Mouse (Mus musculus): ENCODE results near the gene Spz1.

The Spz1 gene

DNA sequence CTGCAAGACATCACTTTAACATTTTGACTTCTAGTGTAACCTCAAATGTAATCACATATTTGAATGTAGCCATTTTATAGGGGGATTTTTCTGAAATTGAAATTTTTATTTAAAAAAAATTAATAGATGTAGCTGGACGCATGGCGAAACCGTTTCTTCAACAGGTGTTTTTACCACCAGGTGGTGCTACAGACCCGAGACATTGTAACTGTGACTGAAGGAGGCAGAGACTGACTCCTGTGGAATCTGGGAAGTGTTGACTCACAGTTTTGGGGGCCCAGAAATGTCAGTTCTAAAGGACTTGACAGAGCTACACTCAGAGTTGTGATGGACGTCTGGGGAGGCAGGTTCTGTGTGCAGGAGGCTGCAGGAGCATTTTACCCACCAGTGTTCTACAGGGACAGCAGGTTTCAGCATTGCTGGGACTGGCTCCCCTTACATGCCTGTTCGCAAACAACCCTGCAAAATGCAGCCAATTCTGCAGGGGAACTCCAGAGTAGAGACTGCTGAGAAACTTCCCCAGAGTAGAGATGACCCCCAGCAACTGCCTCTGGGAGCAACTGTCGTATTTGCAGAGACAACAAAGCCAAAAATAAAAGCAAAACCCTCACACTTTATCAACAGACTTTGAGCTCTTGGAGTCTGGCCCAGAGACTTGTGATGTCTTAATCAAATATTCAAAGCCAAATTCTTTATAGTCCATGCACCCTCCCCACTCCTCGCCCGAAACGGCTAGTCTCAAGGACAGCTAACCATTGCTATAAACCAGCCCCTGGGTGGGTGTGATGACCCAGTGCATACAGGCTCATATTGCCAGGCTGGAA lies 4.5 kb upstream of the Spz1 start:
- peak; percentile 41 for DNase-seq (ENCODE audit: low read depth, low spot score)

DNA sequence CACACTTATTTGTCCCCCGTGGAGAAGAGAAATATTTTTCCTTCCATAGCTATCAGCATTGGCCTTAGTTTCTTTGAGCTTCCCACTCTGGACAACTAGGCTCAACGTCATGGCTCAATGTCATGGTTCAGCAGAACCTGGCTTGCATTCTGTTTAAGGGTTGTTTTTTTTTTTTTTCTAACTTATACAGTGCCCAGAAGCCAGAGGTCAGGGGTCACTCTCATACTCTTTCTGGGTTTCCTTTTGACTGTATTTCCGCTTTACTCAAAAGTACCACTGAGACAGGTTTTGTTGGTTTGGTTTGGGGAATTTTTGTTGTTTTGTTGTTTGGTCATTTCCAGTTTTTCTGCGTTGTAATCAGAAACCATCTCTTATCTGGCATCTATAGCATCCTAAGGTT lies 2.2 kb upstream of the Spz1 start:
- DNase-seq (ENCODE audit: low read depth, low spot score), result no peak

DNA sequence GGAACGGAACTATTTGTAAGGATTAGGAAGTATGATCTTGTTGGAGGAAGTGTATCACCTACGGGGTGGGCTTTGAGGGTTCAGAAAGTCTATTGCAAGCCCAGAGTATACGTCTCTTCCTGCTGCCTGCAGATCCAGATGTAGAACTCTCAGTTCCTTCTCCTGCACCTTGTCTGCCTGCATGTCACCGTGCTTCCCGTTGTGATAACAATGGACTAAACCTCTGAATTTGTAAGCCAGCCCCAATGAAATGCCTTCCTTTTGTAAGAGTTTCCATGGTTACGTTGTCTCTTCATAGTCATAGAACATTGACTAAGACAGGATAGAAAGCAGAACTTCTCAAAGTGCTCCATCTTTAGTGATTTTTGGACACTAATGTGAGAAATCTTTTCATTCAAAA lies 716 bp upstream of the Spz1 start:
- DNase-seq (ENCODE audit: low read depth, low spot score), result no peak

DNA sequence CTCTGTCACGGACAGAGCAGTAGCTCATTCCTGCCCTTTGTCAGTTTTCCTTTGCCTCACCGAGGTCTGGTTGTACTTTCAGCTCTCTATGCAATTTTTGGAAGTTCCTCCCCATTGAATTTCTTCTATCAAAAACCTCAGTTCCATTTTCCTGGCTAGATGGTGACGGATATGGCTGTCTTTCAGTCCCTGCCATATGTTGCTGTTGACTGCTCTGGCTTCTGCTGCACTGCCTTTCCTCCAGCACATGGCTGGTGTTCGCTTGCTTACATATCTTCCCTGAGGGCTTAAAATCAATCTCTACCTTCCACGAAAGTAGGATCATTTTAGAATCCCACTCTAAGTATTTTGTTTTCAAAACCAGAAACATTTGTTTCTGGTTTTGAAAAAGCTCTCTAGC lies 16.5 kb downstream of the Spz1 start:
- no peak for DNase-seq (ENCODE audit: low read depth, low spot score)

DNA sequence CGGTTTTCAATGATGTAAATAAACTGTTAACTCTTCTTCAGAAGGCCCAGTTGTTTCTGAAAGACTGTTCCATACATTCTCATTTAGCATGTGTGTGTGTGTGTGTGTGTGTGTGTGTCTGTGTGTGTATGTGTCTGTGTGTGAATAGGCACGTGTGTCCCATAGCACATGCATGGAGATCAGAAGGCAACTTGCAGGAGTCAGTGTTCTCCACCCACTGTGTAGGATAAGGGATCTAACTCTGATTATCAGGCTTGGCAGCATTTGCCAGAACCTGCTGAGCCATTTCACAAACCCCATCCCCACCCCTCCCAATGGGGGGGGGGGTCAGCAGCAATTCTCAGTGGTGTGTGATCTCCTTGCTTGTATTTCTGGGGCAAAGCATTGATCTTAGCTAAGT lies 18.7 kb downstream of the Spz1 start:
- DNase-seq (ENCODE audit: low read depth, low spot score), result no peak

DNA sequence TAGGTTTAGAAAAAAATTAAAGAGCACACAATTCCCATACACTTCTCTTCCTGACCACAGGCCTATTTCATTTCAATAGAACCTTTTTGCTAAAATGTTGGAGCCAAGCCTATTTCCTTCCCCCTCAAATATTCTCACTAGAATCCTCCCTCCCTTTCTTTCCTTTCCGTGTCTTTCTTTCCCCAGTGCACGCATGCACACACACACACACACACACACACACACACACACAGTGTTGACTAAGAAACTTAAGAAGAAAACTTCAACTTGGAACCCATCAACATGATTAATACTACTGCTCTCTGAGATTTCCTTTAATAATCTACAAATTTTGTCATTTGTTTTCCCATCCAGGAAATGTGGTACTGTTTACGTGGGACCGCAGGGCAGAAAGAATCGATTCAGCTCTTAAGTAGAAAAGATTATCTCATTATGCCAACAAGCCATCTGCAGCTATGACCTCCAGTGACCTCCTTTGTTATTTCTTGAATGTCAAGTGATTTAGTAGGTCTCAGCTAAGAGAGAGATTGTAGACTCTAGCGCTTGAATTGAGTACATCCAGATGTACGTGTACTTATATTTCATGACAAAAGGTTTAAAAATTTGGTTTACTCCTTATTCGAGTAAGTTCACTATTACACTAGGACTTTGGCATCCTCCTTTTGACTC lies 19.4 kb downstream of the Spz1 start:
- no peak for DNase-seq (ENCODE audit: low read depth, low spot score)

DNA sequence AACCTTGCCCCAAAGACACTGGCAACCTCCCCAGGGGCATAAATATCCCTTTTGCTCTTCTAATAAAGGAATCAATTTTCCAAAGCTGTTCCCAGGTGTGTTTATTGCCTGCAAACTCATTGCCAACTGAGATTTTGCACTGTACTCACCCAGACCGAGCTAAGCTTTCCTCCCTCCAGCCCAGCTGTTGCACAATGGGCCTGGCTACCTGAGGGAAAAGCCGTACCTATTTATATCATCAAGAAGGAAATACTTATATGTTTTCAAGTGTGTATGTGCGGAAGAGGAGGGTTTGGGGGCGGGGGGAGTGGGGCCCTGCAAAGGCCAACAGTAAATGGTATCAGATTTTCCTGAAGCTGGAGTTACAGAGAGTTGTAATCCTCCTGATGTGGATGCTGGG lies 28.9 kb downstream of the Spz1 start:
- no peak for DNase-seq (ENCODE audit: low read depth, low spot score)

DNA sequence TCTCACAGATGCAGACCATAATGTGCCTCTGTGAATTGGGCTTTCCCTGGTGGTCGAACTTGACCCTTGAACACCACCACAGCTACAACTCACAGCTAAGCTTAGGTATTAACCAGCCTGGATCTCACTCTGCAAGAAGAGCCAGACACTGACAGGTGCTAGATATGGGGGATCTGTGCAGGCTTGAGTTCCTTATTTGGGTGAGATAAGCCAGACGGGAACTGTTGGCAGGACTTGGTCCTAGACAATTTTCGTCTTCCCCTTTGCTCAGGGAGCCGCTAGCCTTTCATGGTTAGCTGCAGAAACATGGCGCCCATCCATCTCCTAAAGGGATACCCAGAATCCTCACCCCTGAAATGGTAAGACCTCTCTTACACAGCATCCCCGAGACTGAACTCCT lies 35.0 kb downstream of the Spz1 start:
- DNase-seq (ENCODE audit: low read depth, low spot score), result no peak

DNA sequence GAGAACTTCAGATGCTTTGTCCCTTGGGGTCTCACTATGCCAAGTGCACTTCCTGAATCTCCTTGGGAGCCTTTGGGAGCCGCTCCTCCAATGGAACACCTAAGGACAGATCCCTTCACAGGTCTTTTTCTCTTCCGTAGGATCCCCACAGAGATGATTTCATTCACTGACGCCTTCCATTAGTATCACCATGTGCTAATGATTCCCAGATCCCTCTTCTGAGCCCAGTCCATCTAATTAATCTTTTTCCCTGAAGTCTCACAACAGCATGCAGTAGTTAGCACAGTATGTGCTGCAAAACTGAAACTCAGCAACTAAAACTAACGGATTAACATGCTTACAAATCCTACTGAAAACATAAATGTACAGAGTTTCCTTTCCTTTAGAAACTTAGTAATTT lies 36.8 kb downstream of the Spz1 start:
- no peak for DNase-seq (ENCODE audit: low read depth, low spot score)

DNA sequence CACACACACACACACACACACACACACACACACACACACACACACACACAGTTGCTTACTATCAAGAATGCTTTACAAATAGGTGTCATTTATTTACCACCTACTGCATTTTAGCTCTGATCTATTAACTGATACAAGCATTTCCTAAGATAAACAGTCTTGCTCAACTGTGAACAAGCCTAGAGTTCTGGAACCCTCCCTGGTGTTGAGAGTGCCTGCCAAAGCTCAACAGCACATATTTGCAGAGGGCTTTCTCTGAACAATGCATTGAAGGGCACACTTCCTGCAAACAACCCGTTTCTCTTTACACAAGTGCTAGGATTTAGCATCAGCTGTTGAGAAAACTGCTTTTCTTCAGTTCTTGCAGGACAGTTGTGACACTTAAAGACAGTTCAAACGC lies 42.2 kb downstream of the Spz1 start:
- DNase-seq (ENCODE audit: low read depth, low spot score), result no peak

DNA sequence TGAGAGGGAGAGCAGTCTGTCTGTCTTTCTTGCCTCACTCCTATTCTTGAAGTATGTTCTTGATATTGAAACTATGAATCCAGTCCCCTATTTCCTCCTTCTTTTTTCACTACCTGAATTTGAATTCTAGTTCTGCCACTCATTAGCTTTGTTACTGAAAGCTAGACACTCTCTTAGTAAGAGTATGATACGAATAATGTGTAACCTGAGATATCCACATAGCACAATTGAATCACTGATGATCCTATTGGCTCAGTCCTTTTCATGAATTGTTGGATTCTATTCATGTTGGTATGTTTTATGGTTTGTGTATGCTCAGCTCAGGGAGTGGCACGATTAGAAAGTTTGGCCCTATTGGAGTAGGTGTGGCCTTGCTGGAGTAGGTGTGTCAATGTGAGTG lies 43.8 kb downstream of the Spz1 start:
- DNase-seq (ENCODE audit: low read depth, low spot score), result no peak

DNA sequence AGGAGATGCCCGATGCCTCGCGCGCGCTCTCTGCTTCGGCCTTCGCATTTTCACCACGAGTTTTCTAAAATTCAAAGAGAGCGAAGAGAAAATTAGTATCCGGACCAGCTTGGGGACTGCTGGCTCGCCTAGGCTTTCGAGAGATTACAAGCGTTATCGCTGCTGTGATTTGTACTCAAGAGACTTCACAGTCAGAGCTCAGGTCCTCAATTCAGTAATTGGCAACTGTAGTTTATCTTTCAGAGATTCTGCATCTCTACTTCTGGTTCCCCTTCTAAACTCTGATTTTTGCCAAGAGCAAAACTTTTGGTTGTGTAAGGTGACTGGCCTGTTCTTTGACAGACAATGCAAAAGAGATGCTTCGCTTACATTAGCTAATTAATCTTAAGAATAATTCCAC lies 44.7 kb downstream of the Spz1 start:
- DNase-seq (ENCODE audit: low read depth, low spot score), result no peak

DNA sequence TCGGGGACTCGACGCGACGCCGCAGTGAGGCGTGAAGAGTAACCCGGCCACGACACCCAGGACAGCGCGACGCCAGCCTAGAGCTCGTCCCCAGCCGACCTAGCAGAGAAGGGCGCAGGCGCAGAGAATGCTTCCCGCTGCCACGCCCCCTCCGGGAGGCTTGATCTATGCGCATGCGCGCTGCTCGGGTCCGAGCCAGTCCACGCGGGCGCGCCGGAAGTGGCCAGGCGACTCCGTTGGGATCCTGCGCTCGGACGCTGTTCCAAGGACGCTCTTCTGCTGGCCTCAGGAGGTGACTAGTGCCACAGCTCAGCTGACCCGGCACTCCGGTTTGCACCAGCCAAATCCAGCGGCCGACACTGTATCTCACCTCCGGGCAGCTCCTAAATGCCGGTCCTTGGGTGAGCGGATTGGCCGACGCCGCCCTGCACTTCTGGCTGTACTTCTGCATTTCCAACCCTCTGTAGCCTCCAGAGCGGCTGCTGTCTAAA lies 45.2 kb downstream of the Spz1 start, which contains the start of gene Zfyve16:
TSS of gene Zfyve16 (minus strand) at position 148 of the 491 bp plus-strand sequence.
- DNase-seq (ENCODE audit: low read depth, low spot score), result peak; percentile 93

DNA sequence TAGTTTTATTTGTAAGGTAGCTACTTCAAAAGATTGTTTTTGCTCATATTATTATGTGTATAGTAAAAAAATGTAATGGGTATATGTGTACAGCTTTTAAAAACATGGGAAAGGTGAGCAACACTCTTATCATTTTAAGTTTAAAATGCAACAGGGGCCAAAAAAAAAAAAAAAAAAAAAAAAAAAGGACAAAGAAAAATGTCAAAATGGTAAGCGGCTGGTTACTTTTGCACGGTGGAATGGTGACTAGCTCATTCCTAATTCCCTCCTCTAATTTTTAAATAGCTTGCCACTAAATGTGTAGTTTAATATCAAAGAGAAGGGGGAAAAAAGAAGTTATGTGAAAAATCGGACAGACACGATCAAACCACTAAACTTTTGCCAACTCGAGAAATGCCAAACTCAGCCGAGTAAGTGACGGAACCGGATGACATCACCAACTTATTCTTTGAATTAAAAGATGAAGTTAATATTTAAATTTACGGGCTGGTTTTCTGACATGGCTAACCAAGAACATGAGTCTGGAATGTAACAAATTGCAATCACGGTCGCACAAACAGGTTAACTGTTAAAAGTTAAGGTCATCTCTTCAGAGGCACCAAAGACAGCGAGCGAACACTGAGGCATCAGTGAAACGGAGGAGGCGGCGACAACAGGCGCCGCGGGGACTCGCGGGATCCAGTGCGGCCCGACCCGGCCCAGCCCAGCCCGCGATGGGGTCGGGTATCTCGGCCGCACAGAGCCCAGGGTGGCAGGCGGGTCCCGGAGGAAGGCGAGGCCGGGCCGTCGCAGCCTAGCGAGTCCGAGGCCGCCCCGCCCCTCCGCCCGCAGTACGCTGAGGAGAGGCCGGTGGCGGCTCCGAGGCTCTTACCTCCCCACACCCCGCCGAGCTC lies 45.9 kb downstream of the Spz1 start:
- DNase-seq (ENCODE audit: low read depth, low spot score), result no peak

Data from ES-CJ7 (cell line).